Mouse (Mus musculus) heart, postnatal 10 days (tissue): Measurements from ENCODE around the gene 9430015G10Rik. TPM values are rescaled to one million over a fixed set of nuclear protein-coding genes. Genes with fewer than 3 reads are reported as not detected.

Experiments used
- DNase-seq, 2 experiments: peaks; one replicate each; pipeline ENCODE4 v3.0.0; 2021
- intact Hi-C: fragments of 180-260 bp; cut with DNase I; formaldehyde crosslinking; loops from one replicate; pipeline ENCODE4 v1.15.1; 2025
- total RNA-seq, 2 experiments: library from RNA; stranded (reverse); gene quantifications; 2 replicates each; pipeline ENCODE4 v1.2.3; 2021

Gene 9430015G10Rik
- 1 to 10 TPM; 5.6 to 6.1 TPM for total RNA-seq

DNA sequence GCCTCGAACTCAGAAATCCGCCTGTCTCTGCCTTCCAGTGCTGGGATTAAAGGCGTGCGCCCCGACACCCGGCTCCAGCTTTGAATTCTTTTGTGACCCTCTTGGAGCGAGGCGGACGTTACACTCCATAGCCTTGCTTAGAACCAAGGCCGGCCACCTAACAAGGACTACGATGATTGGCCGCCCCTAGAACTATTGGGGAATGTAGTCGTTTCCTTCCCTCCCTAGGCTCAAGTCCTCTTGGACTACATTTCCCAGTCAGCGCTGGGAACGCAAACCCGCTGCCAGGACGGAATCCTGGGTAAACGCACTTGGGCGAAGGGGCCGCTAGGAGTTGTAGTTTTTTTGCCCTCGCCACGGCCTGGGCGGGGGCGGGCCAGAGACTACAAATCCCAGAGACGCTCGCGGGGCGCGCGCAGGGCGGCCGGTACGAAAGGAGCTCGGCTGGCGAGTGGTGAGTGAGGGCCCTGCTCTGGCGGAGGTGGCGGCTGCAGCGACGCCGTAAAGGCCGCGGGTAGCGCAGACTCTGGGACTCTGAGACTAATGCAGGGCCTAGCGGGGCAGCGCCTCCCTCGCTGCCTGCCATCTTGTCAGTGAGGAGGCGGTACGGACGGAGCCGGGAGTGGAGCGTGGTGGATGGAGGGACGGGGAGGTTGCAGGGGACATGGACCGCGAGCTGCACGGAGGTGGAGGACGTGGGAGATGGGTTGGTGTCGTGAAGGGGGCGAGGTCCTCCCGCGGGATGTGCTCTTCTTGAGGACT is at the start of gene 9430015G10Rik:
9430015G10Rik (plus strand) TSS at position 413 of the 762 bp plus-strand sequence.
- DNase-seq: peak; percentile 98 to 99
- intact Hi-C loops: loop anchor here (2.0 to 10.0 kb wide), 3 partner anchors 88 to 255 kb away; partner anchors contain the start of genes Agrn and Plekhn1

DNA sequence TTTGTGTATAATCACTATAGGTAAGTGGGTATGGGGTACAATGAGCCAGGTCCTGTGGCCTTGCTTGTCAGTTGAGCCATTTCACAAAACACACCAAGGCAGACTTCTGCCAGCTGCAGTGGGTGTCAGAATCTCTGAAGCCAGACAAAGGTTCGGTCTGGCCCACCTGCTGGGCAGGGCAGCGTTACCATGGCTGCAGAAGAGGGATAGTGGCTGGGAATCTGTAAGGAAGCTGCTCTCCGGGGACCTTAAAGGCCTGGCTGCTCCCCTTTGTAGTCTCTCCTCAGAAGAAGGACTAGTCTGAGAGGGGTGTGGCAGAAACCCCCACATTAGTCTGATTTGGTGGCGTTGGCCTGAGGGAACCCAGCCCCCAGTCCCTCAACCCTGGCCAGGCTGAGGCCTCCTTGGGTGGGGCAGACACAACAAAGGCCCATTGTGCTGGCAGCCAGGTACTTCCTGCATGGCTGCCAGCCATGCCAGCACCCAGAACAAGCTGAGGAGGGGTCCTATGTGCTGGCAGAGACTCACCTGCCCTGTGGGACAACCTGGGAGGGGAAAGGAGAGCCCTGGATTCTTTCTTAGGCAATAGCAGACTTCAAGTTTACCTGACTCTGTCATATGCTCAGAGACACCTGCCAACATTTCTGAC is 45.8 kb upstream of the 9430015G10Rik start:
- DNase-seq: no peak
- intact Hi-C loops: no loop called here

DNA sequence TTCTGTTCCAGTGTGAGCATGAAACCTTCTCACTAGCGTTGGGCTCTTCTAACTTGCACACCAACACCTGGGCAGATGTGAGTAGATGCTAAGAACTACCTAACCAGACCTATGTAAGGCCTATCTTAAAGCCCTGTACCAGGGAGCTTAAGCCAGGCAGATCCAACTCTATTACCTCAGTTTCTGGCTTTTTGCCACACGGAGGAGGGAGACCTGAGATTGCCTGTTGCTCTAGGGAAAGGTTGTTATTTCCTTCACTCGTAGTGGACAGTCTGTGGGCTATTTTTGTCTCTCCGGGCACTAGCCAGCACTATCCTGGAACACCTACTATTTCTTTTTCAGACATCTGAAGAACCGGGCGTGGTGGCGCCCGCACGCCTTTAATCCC is 45.3 kb upstream of the 9430015G10Rik start:
- intact Hi-C loops: no loop called here
- DNase-seq: peak; percentile 30 to 32

DNA sequence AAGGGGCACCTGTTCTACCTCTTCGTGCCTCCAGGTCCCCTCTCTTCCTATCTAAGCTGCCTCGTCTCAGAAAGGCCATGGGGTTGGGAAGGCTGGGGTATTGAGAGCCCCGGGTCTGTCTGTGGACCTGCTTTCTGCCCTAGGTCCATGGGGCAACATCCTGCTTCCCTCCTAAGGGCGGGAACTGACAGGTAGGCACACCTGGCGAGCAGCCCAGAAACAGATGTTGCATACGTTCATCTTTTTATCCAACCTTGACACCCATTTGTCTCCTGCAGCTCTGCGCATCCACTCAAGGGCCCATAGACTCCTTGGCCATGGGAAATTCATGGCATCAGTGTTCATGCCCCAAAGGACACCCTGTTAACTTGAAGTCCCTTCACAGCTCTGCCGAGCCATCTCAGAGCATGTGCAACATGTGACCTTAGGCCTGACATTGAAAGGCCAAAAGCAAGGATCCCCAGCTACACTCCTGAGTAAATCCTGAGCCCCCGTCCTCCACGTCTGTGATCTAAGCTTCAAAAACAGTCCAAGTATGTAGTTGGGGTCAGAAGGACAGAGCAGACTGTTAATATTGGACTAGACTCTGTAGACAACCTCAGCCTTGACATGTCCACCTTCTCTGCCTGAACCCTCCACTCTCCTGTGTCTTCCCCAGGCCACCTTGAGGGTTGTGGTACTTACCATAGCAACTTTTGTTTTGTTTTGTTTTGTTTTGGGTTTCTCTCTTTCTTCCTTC is 44.5 kb upstream of the 9430015G10Rik start:
- no peak for DNase-seq
- intact Hi-C loops: no loop called here

DNA sequence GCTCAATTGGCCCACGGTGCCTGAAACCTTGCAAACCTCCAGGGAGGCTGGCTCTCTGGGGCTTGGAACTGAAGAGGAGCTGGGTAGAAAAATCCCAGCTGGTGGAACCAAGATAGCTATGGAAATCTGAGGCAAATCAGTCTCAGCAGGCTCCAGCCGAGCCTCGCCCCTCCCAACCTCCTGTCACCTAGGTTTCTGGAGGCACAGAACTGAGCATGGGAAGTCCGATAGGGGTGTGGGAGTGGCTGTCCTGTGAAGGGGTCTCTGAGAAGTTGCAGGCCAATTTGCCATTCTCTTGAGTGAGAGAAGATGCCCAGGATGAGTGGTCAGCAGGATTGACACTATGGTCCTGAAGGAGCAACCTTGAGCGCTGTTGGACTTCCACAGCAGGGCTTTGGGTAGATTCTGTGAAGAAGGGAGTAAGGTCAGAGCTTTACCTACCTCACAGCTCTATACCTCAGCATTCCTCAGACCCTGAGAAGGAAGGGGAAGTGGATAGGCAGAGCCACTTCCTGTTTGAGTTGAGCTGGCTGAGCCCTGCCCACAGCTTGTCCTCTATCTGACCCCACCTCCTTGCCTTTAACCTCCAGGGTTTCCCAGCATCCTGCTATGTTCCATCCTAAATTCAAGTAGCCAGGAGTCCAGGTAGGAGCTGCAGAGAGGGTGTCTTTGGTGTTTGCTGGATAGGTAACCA is 42.4 kb upstream of the 9430015G10Rik start:
- DNase-seq: no peak
- intact Hi-C loops: no loop called here

DNA sequence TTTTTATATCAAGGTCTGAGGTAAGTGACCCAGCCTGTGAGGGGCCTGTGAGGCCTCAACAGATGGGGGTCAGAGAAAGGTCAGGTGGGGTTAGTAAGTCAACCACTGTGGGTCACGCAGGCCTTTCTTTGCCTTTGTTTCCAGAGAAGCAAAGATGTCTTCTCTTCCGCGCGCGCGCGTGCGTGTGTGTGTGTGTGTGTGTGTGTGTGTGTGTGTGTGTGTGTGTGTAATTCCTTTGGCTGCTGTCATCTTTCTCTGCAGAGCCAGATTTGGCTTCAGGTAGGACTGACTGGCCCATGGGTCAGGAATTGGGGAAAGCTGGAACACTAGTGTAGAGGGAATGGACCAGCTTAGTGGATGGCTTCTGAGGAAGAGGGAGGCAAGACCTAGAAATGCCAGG is 40.1 kb upstream of the 9430015G10Rik start:
- intact Hi-C loops: no loop called here
- DNase-seq: no peak

DNA sequence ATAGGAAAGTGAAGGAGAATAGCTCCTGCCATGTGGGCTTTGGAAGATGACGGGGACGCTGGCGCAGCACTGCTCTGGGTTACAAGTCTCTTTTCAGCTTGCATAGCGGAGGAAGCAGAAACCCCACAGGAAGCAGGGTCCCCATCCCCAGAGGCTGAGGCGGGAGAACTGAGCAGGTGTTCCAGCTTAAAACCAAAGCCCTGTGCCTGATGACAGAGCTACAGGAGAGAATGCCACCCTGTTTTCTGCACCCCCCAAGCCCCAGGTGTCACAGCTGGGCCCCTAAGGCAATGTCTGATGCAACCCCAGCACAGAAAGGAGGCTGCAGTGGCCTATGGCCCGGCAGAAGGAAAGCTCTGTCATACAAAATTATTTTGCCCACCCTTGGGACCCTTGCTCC is 39.5 kb upstream of the 9430015G10Rik start:
- DNase-seq: no peak
- intact Hi-C loops: no loop called here

DNA sequence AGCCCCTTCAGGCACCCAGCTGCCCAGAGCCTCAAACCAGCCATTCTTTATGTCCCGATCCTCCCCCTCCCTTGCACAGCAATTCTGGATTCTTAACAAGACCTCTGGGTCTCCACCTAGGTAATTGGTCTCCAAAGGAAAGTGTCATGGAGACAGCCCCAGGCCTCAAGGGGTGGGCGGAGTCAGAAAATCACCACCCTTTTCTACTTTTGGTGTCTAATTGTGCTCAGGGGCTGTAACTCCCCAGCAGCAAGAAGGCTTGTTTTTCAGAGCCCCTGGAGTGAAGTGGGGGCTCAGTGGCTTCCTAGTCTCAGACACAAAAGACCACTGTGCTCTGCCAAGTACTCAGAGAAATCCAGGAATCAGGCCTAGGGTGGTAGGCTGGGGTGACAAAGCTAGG is 39.1 kb upstream of the 9430015G10Rik start:
- intact Hi-C loops: no loop called here
- no peak for DNase-seq

DNA sequence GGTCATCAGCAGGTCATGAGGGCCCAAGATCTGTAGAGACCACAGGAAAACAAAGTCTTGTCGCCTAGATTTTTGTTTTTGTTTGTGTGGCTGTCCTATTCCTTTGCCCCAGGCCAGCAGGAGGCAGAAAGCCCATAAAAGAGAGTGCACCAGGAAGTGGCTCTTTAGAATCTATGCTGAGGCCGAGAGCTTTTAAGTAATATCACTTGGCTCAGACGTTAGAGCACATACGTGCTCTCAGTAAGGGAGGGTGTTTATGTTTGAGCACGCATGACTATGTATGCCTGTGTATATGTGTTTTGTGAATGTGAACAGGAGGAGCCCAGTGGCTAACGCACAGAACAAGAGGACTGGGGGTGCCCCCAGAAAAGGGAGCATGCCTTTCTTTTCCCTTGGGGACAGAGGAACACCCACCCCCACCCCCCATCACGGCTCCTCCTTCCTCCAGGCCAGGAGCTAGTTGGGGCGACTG is 32.8 kb upstream of the 9430015G10Rik start:
- DNase-seq: peak in 1 of 2 experiments; percentile 14
- intact Hi-C loops: no loop called here

DNA sequence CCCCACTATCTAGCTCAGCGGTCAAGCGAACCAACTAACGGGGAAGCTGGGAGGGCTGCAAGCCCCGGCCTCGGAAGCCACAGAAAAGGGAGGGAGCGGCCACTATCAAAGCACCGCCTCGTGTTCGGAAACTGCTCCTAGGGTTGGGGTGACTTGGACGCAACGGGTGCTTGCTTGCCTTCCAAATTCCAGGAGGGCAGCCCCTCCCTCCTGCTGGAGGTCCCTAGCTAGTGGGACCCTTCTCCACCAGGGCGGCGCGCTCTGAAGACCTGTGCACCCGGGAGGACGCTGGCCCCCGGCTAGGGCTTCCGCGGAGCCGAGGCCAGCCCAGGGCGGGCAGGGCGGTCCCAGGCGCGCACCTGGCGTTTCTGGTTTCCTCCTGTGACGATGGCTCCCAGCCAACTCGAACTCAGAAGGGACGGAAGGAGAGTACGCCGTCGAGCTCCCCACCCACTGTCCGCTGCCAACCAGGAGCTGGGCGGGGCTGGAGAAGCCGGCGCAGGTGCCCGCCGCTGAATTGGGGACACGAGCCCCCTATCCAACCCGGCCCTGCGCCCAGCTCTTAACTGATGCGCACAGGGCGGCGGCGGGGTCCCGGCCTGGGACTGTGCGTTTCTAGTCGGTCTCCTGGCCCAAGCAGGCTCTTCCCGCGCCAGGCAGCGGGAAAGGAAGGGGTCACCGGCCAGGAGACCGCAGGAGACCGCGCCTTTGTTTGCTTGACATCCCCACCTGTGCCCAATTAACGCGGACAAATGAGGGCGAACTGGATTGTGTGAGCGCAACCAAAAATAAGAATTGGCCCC is 32.1 kb upstream of the 9430015G10Rik start:
- peak; percentile 38 to 47 for DNase-seq
- intact Hi-C loops: no loop called here

DNA sequence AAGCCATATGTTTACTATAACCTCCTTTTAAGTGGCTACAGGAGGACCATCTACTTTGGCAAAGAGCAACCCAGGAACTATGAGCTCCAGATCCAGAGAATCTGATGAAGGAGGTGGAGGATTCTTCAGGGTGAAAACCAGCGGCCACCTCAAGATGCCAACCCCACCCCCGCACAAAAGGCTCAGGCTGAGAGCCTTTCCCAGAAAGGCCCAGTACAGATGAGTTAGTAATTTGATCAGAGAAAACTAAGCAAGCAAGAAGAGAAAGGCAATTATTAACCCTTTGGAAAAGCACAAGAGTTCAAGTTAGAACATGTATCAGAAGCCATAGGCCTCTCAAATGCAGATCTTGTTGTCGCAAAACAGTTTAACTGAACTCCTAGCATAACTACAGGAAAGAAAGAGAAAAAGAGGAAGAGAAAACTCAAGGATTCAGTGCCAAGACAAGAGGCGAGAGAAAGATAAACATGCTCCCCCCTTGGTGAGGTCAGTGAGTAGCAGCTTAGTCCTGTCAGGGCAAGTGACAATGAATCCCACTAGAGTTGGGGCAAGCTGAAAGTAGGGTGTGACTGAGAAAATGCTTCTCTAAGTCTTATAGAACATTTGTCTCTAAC is 27.1 kb upstream of the 9430015G10Rik start:
- DNase-seq: no peak
- intact Hi-C loops: no loop called here

DNA sequence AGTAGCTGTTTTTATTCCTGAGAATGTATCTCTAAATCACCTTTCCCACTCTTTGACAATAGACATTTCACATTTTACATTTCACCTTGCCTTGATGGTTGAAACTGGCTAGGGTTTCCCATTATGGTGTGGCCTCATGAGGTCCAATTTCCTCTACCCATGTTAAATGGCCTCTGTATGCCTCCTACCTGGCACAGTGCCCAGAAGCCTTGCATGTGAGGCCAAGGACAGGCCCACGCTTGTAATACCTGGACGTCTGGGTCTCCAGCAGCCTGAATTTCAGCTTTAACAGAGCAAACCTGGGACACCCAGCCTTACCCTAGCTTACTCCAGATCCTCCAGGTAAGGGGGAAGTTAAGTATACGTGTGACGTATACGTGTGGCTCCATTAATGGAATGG is 26.4 kb upstream of the 9430015G10Rik start:
- peak; percentile 30 to 31 for DNase-seq
- intact Hi-C loops: no loop called here

DNA sequence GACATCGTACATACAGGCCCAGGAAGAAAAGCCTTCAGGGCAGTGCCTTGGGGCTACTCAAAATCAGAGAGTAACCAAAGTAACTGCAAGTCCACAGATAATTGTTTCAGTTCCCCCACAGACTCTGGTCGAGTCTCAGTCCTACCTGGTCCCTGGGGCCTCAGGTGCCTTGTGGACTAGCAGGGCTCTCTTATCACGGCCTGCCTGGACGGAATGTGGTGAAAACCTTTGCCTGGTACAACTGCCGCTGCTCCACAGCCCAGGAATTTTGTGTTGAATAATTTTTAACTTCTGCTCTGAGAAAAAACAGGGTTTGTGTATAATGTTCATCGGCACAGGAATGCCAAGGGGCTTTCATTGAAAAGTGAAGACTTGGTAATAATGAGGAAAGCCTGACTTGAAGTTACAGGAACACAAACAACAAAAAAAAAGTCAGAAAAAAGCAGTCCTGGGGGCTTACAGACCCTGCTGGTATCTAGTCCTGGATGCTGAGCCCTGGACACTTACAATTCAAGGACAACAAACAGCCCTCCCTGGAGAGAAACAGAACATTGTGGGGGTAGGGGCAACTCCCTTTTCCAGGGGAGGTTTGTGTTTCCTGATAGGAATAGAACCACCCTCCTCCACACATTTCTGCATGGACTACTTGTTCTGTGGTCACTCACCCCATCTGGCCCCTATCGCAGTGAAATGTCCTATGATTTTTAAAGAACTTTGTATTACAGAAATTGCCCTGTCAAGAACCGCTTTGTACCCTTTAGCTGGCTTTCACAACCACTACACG is 25.5 kb upstream of the 9430015G10Rik start:
- no peak for DNase-seq
- intact Hi-C loops: no loop called here

DNA sequence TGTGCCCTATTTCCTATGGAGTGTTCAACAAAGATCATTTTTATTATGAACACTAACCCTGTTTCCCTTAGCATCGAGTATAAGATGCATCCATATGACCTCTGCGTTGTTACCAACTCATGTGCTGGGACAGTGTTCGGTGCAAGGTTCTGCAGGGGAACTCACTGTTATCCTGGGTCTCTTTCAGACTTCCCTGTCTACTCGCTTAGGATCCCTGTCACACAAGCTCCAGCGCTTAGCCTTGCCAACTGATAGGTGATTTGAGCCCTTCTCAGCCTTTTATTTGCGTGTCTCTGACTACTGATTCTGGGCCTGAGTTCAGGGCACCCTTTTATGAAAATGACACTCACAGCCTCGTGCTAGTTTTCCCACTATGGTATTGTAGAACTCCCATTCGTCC is 24.5 kb upstream of the 9430015G10Rik start:
- intact Hi-C loops: no loop called here
- no peak for DNase-seq

DNA sequence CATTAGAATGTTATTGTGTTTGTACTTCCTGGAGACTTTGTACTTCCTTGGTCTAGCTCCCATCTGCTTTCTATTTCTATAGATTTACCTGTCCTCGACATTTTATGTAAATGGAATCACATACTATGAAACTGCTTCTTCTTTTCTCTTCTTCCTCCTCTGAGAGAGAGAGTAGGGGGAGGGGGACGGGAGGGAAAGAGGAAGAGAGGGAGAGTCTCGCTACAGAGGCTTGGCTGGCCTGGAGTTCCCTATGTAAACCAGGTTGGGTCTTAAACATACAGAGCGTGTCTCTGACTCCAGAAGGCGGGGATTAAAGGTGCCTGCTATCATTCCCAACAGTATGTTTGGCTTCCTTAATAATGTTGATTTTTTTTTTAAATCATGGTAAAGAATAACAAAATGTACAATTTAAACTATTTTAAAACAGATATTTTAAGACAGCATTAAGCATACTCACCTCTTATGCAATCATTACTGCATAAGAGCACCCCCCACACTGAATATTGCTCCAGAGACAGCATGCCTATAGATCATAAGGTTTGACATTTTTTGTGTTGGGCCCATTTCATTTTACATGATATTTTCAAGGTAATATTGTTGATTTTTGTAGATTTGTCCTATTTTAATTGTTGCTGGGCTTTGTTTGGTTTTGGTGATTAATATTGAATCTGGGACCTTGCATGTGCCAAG is 22.2 kb upstream of the 9430015G10Rik start:
- intact Hi-C loops: no loop called here
- DNase-seq: no peak

DNA sequence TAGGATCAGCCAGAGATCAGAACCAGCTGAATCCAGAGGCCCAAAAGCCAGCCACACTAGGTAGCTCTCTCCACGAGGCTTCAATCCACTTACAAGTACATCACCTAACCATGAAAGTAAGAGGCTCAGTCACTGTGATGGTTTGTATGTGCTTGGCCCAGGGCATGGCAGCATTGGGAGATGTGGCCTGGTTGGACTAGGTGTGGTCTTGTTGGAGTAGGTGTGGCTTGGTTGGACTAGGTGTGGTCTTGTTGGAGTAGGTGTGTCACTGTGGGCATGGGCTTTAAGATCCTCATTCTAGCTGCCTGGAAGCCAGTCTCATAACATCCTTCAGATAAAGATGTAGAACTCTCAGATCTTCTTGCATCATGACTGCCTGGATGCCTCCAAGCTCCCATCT is 18.5 kb upstream of the 9430015G10Rik start:
- intact Hi-C loops: no loop called here
- no peak for DNase-seq

DNA sequence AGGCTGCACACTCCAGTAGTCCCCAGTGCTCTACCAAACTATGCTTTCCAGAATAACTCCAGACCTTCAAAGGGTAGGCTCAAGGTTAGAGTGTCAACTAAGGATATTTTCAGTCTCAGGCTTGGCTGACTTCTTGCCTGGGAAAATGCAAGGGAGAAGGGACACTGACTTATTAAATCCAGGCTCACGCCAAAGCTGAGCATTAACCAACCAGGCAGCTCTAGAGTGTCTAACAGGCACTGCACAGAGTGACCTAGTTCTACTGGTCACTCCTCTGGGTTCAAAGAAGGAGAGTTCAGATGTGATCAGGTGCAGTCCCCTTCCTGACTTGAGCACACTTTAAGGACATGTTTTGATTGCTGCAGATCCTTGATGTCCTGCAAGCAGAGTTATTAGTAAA is 17.0 kb upstream of the 9430015G10Rik start:
- DNase-seq: no peak
- intact Hi-C loops: no loop called here

DNA sequence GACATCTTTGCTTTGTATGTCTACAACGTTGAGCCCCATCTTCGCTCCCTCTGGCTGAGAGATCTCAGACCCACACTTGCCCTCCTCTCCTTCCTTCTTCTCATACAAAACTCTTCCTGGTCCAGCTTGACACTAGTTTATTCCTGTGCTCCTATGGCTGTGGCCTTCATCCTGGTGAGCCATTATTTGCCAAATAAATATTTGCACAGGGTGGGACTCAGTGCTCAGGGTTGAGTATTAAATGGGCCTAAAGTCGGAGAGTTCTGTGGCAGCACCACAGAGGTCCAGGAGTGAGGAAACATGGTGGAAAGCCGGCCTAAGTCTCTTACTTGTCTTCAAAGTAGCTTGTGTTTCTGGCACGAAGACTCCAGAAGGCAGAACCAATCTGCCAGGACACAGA is 16.0 kb upstream of the 9430015G10Rik start:
- intact Hi-C loops: no loop called here
- DNase-seq: no peak
